Mouse (Mus musculus) embryo, embryonic 10.5 days (tissue): Measurements from ENCODE around the gene Rbm6.

ENCODE experiments used
- DNase-seq: peaks from one replicate; pipeline ENCODE4 v3.0.0-alpha.2; 2015; ENCODE audit warnings: low spot score

The Rbm6 gene

GRCm38 (mm10) chr9:107873137-107873536 lies at the start of gene Rbm6:
Gene Rbm6, minus strand, starts transcription at chr9:107873237.
- DNase-seq = no peak

- DNase-seq = no peak
Observed at GRCm38 (mm10) chr9:107919441-107919840, 46.4 kb upstream of the Rbm6 start.

- DNase-seq = no peak
Observed at GRCm38 (mm10) chr9:107918884-107919283, 45.8 kb upstream of the Rbm6 start.

- DNase-seq = peak; percentile 73
Observed at GRCm38 (mm10) chr9:107917895-107918608, 45.0 kb upstream of the Rbm6 start.

GRCm38 (mm10) chr9:107914764-107915420 lies 41.9 kb upstream of the Rbm6 start:
- DNase-seq = no peak

- DNase-seq = no peak
Observed at GRCm38 (mm10) chr9:107910025-107910769, 37.2 kb upstream of the Rbm6 start.

GRCm38 (mm10) chr9:107908410-107909158 lies 35.5 kb upstream of the Rbm6 start:
- DNase-seq = peak; percentile 5

GRCm38 (mm10) chr9:107907801-107908120 lies 34.7 kb upstream of the Rbm6 start:
- DNase-seq = no peak

- DNase-seq = no peak
Observed at GRCm38 (mm10) chr9:107906967-107907800, 34.1 kb upstream of the Rbm6 start.

- DNase-seq = peak; percentile 80
Observed at GRCm38 (mm10) chr9:107906252-107906966, 33.4 kb upstream of the Rbm6 start, which contains the start of gene Mst1r. Gene Mst1r, plus strand, starts transcription at chr9:107906873.

- DNase-seq = peak; percentile 96
Observed at GRCm38 (mm10) chr9:107904726-107905125, 31.7 kb upstream of the Rbm6 start.

- DNase-seq = no peak
Observed at GRCm38 (mm10) chr9:107901627-107901914, 28.5 kb upstream of the Rbm6 start.

GRCm38 (mm10) chr9:107900840-107901626 lies 28.0 kb upstream of the Rbm6 start:
- DNase-seq = peak; percentile 89

- DNase-seq = no peak
Observed at GRCm38 (mm10) chr9:107899855-107900254, 26.8 kb upstream of the Rbm6 start.

GRCm38 (mm10) chr9:107898563-107898962 lies 25.5 kb upstream of the Rbm6 start:
- no peak for DNase-seq

GRCm38 (mm10) chr9:107891023-107891422 lies 18.0 kb upstream of the Rbm6 start:
- no peak for DNase-seq

- DNase-seq = no peak
Observed at GRCm38 (mm10) chr9:107890260-107890659, 17.2 kb upstream of the Rbm6 start.

GRCm38 (mm10) chr9:107888267-107888850 lies 15.3 kb upstream of the Rbm6 start:
- peak; percentile 48 for DNase-seq

- DNase-seq = peak; percentile 92
Observed at GRCm38 (mm10) chr9:107887804-107888266, 14.8 kb upstream of the Rbm6 start, which contains the start of gene Mon1a. Gene Mon1a, plus strand, starts transcription at chr9:107888151.
